Mouse (Mus musculus): ENCODE measurements around the gene Fcrlb.

- TF ChIP-seq CTCF (IDR thresholded peaks at IDR 0.05; ENCODE audit: low read depth, low read length), result no peak
- no peak for TF ChIP-seq POLR2A (IDR thresholded peaks at IDR 0.05; ENCODE audit: insufficient read depth, low read length)
- TF ChIP-seq EP300 (IDR thresholded peaks at IDR 0.05; ENCODE audit: insufficient read depth, low read depth, low read length), result no peak
Measured at GRCm38 (mm10) chr1:170919308-170919707, 6.6 kb upstream of the Fcrlb start.
